Mouse (Mus musculus): Measurements from ENCODE around the gene Ano10. TPM values are rescaled to one million over a fixed set of nuclear protein-coding genes. Genes with fewer than 3 reads are reported as not detected.

The Ano10 gene
- polyA plus RNA-seq, 1 experiment: 0.69 TPM

- TF ChIP-seq GATA1 (IDR thresholded peaks at IDR 0.05; ENCODE audit: low read length): no peak
Measured at GRCm38 (mm10) chr9:122197021-122197420, 97.2 kb downstream of the Ano10 start.

DNA sequence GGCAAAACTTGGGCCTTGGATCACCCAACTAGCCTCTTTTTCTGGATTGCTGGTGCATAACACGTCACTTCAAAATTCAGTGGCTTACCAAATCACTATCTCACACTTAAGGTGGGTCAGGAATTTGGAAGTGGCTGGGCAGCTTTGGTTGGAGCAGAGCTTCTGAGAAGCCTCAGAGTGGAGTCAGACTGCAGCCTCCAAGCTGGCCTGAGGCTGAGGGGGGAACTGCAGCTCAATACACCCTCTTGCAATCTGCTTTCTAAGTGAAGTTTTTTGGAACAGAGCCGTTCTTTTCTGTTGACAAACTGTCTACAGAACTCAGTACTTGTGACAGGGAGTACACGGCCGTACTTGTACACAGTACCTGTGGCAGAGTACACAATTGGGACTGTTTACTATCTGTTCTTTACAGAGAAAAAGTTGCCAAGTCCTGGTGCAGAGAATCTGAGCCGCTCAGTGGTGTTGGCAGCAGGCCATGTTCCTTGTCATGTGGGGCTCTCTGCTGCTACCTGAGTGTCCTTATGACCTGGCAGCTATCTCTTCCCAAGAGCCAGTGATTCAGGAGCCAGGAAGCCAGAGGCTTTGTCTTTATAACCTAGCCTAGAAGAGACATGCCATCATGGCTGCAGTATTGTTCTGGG, 99.1 kb downstream of the Ano10 start:
- TF ChIP-seq GATA1 (IDR thresholded peaks at IDR 0.05; ENCODE audit: low read length): no peak

DNA sequence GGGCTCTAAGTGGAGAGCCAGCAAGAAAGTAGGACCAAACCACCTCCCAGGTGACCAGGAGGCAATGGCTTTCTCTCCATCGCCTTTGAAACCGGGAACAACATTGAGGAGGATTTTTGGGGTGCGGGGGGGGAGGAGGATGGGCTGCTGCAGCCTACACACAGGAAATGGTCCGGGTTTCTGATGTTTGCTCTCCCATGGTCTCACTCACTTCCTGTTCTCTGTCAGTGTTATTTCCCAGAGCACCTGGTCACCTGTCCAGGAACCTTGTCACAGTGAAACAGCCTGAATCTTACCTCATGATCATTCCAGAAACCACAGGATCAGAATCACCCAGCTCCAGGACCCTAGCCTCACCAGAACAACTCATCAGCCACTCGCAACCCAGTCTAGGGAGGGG, 100.4 kb downstream of the Ano10 start:
- no peak for TF ChIP-seq GATA1 (IDR thresholded peaks at IDR 0.05; ENCODE audit: low read length)

GRCm38 (mm10) chr9:122193361-122193760, 100.9 kb downstream of the Ano10 start:
- no peak for TF ChIP-seq GATA1 (IDR thresholded peaks at IDR 0.05; ENCODE audit: low read length)

DNA sequence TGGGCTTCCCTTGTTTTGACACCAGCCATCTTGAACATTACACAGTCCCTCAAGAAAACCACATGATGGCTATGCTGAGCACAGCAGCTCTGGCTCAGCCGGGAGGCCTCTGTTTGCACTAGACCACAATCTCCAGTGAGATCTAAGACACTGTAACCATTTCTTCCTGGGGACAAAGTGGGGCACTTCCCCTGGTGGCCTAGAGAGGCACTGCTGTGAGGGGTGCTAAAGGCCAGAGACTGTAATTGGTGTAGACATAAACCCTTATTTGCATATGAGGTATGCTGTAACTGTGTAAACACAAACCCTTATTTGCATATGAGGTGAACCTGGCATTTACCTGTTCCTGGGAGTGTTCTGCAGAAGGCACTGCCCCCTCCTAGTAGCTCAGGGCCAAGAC, 105.5 kb downstream of the Ano10 start:
- TF ChIP-seq GATA1 (IDR thresholded peaks at IDR 0.05; ENCODE audit: low read length): no peak

DNA sequence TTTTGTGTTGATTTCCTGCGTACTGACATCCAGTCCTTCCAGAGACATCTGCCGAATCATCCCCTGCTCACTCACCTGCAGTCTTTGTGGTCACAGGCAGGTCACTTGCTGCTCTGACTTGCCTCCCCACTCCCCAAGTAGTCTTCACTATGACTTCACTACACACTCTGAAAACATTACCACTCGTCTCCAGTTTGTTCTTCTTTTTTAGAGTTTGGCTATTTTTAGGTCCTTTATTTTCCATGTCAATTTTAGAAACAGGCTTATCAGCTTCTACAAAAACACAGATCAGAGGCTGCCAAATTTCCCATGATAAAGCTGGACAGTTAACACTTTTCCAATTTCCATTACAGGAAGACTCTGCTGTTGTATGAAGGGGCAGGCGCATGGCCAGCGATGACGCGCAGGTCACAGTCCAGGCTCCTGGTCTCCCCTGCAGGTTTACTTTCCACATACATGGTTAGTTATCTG, 106.7 kb downstream of the Ano10 start:
- no peak for TF ChIP-seq GATA1 (IDR thresholded peaks at IDR 0.05; ENCODE audit: low read length)

DNA sequence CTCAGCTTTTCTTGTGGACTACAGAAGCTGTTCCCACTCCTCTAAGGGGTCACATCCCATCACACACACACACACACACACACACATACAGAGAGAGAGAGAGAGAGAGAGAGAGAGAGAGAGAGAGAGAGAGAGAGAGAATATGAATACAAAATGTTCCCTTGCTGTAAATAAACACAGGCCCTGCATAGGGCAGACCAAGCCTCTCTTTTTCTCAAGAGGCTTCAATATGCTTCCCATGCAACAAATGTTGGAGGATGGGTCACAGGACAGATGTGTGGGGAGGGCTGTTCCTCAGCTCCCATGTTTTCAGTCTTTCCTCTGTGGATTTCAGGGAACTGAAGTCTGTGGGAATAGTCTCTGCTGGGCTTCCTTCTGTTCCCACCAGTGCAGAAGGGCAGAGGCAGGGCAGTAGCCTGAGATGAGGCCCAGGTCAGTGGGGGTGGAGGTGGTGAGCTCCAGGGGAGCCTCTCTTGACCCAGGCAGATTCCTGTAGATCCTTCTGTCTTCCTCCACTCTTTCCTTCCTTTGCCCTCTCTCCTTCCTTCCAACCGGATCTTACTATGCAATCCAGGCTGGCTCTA, 107.5 kb downstream of the Ano10 start:
- no peak for TF ChIP-seq GATA1 (IDR thresholded peaks at IDR 0.05; ENCODE audit: low read length)

DNA sequence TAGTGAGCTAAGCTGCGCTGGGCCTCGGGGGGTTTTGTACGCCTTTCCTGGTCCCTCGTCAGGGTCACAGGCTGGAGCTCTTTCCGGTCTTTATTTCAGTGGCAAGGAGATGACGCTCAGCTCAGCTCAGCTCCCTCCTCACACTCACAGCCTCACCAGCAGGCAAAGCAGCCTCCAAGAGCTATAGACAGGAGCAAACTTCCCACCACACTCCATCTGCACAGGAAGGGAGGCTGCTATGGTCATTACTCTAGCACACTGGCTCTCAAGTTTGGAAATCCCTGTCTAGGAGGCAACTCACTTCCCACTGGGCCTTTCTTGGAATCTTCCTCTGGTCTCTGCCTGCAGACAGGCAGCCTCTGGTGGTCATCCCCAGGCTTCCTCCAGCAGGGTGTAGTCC, 108.3 kb downstream of the Ano10 start:
- no peak for TF ChIP-seq GATA1 (IDR thresholded peaks at IDR 0.05; ENCODE audit: low read length)

DNA sequence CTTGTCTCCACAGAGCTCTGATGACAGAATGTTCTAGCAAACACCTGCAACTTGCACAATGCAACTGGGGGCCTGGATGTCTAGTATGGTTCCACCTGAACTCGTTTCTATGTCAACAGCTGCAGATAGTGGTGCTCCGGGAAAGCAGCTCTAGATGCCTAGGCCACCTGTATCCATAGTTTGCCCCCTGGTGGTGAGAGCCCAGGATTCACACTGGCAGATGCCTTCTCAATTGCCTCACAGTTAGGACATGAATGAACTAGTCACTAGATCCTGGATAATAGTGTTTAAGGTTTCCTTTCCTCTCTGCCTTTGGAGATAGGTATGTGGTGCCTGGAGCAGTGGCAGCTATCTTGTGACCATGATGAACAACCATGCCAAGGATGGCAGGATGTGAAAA, 109.2 kb downstream of the Ano10 start:
- TF ChIP-seq GATA1 (IDR thresholded peaks at IDR 0.05; ENCODE audit: low read length): no peak

DNA sequence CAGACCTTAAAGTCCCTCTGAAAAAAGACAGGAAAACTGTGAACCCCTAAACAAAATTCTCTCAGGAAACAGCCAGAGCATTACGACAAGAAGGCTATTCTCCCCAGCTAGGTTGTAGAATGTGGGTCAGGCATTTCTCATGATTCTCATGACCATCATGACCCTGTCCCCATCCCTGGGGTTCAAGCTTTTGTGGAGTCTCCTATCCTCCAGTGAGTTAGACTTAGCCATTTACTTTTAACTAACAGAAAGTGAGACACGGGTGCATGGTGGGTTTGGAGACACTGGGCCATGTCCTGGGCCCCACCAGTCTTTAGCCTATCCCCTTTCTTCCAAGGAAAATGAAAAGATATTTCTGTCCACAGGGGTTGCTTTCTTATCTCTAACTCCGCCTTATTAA, 109.9 kb downstream of the Ano10 start:
- TF ChIP-seq GATA1 (IDR thresholded peaks at IDR 0.05; ENCODE audit: low read length): no peak

GRCm38 (mm10) chr9:122183074-122183473, 111.1 kb downstream of the Ano10 start:
- no peak for TF ChIP-seq GATA1 (IDR thresholded peaks at IDR 0.05; ENCODE audit: low read length)

DNA sequence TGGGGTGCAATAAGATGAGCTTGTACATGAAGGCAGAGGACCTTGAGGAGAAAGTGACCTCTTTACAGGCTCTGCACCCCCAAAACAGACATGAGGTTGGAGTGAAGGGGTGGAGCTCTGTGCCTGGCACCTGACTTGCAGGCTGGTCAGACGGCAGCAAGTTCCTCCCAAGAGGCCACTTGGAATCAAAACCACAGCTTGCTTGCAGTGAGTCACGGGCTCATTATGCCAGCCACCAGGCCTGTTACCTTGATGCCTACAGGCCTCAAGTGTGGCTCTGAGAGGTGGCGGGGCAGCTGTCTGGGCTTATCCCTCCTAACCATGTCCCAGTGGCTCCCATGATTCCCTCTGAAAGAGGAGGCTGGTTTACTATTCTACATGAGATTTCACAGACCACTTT, 114.1 kb downstream of the Ano10 start:
- no peak for TF ChIP-seq GATA1 (IDR thresholded peaks at IDR 0.05; ENCODE audit: low read length)

- TF ChIP-seq GATA1 (IDR thresholded peaks at IDR 0.05; ENCODE audit: low read length): no peak
Measured at GRCm38 (mm10) chr9:122178427-122178826, 115.8 kb downstream of the Ano10 start.

DNA sequence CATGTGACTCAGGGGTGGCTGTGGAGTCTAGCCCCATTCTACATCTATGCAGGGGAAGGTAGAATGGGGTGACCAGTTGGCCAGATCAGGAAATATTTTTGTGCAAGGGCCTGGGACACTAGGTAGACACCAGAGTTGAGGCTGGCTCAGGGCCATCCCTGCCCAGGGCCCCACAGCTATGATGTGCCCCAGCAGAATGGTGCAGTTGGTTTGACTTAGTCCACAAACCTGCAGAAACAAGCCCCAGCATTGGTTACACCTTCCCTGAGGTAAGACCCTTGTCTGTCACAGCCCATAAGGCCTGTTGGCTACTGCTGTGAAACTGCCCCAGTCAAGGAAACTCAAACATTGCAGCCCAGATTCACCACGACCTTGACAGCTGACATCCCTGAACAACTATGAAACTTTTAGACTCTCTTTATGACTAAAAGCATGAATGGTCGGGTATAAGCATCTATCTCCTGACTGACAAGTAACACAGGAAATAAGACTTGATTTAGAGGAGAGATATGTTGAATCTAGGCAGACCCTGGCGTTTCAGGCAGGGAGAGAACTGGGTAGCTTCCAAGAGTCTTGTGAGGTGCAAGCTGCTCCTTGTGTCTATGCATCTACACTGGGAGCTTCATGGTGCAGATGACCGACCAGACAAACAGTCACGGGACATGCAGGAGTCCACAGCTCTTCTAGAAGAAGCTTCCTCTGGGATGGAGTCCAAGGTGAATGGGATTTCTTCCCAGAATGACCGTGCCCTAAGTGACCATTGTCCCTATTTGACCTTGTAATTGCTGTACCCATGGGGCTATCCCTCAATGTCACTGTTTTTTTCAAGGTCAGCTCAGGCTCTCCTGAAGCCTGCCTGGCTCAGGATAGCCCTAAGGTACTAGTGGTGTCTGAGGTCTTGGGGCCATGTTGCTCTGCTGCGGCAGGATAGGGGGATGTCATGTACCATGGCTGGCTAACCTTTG, 116.7 kb downstream of the Ano10 start:
- TF ChIP-seq GATA1 (IDR thresholded peaks at IDR 0.05; ENCODE audit: low read length): no peak

- no peak for TF ChIP-seq GATA1 (IDR thresholded peaks at IDR 0.05; ENCODE audit: low read length)
Measured at GRCm38 (mm10) chr9:122174723-122175122, 119.5 kb downstream of the Ano10 start.

All from G1E-ER4 (cell line).